Mouse (Mus musculus) embryo, embryonic 10.5 days (tissue): Measurements from ENCODE around the gene Abhd17a.
A peak's percentile ranks its signal among the peaks of the same experiment; 100 is the strongest.

Source experiments
- DNase-seq: peaks from one replicate; pipeline ENCODE4 v3.0.0-alpha.2; 2015; ENCODE audit warnings: low spot score

Gene Abhd17a

GRCm38 (mm10) chr10:80589879-80590854, at the start of gene Abhd17a:
Gene Abhd17a (minus strand): TSS chr10:80590341.
- peak; percentile 99 for DNase-seq

GRCm38 (mm10) chr10:80635345-80635744, 45.2 kb upstream of the Abhd17a start:
- no peak for DNase-seq

GRCm38 (mm10) chr10:80628925-80629324, 38.8 kb upstream of the Abhd17a start:
- no peak for DNase-seq

DNA sequence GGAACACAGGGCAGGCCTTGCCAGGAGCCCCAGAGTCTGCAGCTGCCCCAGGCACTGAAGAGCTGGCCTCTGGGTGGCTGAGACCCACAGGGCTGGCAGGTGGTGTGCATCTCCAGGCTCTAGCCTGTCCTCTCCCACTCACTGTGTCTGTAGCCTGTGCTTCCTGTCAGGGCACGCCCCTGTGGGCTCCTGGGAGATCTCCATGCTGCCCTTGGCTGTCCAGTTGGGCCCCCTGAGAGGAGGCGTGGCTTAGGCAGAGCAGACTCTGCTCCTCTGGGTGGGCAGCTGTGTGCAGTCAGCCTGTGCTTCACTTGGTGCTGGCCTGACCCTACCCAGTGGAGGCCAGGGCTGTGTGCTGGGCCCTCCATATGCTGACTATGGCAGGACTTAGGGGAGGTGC, 37.5 kb upstream of the Abhd17a start:
- DNase-seq, result no peak

DNA sequence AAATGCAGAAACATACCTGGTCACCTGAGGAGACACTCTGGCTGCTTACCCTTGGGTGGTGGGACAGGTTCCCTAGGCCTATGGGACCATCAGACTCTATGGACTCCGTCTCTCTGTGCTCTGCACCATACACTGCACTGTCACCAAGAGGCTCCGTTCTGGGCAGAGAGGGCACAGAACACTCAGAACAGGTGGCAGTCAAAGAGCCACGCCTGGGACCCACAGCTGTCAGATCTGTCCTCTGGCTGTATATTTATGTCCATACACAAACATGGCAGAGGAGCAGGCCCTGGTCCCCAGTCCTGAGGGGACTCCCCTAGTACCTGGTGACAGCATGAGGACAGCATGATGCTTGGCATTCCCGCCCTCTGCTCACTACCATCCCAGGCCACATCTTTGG, 35.6 kb upstream of the Abhd17a start:
- no peak for DNase-seq

DNA sequence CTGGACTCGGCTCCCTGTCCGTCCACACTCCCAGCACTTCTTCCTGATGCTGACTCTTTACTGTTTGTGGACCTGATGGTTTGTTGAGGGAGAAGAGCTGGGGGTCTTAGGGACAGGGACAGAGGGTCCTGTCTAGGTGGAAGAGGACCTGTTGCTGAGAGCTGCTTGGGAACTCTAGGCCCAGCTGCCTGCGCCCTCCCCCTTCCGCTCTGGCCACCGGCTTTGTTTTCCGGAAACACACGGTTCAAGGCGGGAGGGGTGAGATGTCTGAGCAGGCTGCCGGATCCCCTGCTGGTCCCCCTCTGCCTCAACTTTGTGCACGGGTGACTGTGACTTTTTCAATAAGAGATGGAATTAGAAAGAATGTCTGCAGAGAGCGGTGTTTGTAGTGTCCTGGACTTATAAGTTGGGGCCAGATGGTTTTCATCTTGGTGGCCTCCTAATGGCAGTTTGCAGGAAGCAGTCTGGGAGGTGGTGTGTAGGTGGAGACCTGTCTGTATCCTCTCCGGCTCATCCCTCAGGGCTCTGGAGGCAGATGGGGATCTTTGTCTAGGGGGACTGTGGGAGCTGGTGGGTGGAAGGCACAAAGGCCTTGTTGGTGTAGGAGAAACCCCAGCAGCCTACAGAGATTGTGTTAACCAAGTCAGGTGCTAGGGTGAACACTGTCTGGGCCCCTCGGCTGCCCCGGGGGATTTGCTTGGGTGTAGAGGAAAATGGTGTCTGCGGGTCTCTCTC, 33.5 kb upstream of the Abhd17a start:
- DNase-seq, result peak; percentile 67

DNA sequence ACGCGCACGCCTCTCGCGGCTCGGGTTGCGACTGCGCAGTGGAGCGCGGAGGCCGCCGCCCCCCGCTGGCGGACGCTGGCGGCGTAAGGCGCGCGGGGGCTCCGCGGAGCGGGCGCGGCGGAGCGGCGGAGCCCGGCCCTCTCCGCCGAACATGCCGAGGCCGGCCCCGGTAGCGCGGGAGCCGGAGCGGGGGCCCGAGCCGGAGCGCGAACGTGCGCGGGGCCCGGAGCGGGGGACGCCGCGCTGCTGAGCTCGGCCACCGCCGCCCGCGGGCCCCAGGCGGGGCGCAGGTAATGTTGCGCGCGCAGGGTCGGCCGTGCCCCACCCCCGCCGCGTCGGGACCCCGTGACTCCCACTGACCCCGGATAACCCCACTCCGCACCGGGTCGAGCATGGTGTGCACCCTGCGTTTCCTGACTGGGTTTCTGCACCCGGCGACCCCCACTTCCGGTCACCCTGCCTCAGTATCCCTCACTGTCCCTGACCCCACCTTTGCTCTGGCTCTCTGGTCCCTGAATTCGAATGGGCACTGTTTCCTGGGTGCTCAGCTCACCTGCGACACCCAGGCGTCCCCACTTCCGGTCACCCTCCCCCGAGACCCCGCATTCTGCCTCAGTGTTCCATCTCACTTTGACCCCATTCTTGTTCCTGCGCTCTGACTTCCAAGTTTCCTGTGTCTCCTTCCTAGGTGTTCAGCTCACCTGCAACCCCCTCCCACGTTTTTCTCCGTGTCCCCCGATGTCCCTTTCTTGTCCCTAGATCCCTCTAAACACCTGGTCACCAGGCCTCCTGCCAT, 32.7 kb upstream of the Abhd17a start, which contains the start of gene Csnk1g2:
Gene Csnk1g2 (plus strand): TSS at position 178 of the 796 bp plus-strand sequence.
- no peak for DNase-seq

DNA sequence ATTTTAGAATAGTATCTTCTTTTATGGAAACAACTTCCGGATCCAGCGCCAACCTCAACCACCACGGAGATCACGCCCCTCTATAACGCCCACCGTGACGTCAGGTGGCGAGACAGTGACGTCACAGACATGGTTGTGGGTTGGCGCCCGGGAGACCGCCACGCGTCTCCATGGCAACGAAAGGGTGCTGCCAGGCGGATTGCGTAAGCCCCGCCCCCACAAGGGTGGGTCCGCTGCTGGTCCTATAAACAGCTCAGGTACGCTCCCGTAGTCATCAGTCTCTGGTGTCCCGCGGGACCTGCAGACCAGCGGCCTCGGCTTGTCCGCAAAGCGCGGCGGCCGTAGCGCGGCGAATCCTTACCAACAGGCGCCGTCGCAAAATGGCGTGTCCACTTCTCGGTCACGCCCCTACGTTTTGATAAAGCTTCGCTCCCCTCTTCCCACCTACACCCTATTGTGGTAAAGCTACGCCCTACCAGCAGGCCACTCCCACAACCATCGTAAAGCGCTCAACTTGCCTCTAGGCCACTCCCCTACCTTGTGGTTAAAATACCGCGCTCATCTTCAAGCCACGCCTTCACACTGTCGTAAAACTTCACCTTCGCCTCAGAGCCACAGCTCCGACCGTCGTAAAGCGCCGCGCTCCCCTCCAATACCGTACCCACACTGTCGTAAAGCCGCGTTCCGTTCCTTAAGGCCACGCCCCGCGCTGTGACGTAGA, 32.0 kb upstream of the Abhd17a start:
- peak; percentile 100 for DNase-seq

DNA sequence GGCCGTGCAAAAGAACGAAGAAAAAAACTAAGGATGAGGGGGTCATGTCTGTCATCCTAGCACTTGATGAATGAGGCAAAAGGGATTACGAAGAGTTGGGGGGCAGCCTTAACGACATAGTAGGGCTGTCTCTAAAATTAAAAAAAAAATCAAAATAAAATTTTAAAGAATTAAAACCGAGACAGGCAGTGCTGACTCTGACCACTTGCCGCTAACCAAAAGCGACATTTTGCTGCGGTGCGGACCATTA, 31.5 kb upstream of the Abhd17a start:
- no peak for DNase-seq

DNA sequence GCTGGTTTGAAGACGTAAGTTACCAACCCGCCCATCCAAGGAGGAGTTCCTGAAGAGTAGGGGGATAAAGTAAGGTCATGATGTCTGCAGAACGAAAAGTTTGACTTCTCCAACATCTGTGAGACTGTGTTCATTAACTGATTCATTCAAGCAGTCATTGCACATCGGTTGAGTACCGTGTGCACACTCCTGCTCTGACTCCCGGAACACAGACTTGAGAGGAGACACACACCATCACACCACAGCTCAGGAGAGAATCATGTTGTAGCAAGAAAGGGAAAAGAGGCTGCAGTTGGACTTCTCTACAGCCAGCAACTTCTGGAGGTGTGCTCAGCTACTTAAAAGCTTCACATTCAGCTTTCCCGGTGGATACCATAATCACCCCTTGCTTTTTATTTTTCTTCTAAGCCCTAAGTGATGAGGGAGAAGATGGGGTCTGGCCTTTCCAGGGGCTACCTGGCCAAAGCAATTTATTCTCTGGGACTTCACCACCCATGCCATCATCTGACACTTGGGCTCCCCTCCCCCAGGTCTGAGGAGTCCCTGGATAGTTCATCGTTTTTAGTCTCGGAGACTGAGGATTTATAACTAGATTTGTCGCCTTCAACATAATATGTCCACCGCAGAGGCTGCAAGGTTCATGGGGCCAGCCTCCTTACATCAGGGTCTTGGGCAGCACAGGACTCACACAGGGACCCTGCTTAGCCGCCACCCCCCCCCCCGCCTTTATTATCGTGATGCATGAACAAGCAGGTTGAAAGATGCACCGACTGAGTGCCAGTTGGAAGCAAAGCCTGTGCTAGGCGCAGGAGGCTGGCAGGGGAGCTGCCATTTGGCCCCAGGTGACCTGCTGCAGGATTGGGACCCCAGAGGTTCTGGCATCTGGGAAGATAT, 30.9 kb upstream of the Abhd17a start:
- no peak for DNase-seq

- DNase-seq, result no peak
Measured at GRCm38 (mm10) chr10:80620365-80620764, 30.2 kb upstream of the Abhd17a start.

DNA sequence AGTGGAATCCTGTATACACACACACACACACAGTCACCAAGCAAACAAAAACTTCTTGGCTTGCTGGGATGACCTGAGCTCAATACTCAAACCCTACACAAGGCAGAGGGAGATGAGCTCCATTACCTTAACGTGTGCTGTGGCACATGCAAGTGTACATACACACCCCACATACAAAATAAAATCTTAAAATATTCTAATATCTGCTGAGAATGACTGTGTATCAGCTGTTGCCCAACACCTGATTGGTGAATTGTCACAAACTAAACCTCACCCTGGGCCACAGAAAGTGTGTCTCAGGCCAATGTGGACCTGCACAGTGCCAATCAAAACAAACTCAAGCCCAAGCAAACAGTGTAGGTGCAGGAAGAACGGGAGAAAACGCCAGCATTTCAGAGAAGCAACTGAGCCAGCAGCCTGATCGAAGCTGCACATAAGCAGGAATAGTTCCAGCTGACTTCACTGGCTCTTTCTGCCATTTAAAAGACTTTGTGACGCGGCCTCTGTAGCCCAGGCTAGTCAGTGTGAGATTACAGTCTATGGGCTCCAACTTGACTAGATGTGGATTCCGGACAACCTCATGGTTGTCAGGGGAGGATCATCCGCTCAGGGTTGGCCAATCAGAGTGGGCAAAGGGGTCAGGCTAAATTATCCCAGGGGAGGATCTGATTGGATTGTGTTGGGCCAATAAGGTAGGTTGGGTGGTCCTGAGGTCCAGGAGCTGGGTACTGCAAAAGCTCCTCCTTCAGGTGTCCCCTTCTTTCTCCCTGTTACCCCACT, 29.5 kb upstream of the Abhd17a start:
- DNase-seq, result peak; percentile 54

- DNase-seq, result no peak
Measured at GRCm38 (mm10) chr10:80618181-80618580, 28.0 kb upstream of the Abhd17a start.

DNA sequence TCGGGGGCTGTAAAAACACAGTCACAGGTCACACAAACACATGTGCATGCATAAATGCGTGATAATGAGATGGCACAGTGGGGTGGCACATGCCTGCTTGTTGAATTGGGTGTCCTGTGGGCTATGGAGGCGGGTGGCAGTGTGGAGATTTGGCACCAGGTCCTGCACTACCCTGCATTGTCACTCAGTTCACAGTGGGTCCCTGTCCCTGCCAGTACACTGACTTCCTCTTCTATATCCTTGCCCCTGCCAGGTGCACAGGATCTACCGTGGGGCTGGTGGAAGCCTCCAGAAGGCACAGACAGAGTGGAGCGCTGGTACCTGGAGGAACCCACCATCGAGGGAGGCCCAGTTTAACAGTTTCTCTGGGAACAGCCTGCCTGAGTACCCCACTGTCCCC, 24.2 kb upstream of the Abhd17a start:
- DNase-seq, result no peak

- DNase-seq, result no peak
Measured at GRCm38 (mm10) chr10:80613821-80614220, 23.7 kb upstream of the Abhd17a start.

DNA sequence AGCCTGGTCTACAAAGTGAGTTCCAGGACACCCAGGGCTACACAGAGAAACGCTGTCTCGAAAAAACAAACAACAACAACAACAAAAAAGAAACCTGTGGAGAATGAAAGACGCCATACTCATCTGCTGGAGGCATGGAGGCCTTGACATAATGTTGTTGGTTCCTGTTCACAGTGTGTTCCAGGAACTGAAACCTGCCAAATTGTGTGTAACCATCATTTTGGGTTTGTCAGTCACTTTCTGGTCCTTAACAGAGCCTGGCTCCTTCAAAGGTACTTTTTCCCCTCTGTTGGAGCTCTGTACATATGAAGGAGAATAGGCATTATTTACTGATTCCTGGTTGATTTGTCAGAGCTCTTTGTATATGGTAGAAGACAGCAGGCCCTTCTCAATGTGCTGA, 21.8 kb upstream of the Abhd17a start:
- no peak for DNase-seq

DNA sequence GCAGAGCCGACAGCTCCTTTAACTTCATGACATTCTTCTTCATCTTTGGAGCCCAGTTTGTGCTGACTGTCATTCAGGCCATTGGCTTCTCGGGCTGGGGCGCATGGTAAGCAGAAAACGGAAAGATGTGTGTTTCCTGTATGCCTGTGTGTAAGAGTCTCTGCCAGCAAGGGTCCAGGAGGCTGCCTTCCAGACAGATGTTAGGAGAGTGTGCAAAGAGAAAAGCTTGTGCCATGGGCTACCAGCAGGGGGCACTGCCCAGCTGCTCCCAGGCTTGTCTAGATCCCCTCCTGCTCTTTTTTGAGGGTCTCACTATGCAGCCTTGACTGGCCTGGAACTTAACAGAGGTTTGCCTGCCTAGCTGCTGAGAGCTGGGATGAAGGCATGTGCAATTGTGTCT, 20.9 kb upstream of the Abhd17a start:
- DNase-seq, result peak; percentile 70

DNA sequence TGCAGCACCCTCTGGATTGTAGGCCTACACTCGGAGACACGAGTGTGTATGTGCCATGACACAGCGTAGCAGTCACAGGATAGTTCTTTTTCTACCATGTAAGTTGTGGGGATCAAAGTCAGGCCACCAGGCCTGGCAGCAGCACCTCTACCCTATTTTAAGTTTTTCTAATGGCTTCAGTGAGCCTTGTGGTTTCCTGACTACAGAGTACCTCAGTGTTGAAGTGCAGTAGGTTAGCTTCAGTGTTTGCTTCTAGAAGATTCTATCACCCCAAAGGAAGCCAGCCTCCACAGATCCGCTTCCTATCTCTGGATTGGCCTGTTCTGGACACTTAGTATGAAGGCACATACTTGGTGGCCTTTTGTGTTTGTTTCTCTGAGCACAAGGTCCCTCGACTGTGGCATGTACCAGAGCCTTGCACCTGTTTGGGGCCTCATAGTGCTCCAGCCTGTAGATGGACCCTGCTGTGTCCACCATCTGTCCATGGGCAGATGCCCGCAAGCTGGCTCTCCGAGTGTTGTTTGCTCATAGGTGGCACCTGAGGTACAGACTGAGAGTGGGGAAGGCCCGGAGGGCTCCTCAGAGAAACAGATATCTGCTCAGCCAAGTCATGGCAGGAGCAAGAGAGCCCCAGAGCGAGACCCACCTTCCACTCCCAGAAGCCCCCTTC, 20.1 kb upstream of the Abhd17a start:
- DNase-seq, result no peak

- DNase-seq, result no peak
Measured at GRCm38 (mm10) chr10:80609269-80609924, 19.3 kb upstream of the Abhd17a start.
